Mouse (Mus musculus): Measurements from ENCODE around the gene Camta1. TPM values are rescaled to one million over a fixed set of nuclear protein-coding genes. Genes with fewer than 3 reads are reported as not detected.

Gene Camta1
- polyA plus RNA-seq, 1 experiment from 2014 or later, result 122 TPM

DNA sequence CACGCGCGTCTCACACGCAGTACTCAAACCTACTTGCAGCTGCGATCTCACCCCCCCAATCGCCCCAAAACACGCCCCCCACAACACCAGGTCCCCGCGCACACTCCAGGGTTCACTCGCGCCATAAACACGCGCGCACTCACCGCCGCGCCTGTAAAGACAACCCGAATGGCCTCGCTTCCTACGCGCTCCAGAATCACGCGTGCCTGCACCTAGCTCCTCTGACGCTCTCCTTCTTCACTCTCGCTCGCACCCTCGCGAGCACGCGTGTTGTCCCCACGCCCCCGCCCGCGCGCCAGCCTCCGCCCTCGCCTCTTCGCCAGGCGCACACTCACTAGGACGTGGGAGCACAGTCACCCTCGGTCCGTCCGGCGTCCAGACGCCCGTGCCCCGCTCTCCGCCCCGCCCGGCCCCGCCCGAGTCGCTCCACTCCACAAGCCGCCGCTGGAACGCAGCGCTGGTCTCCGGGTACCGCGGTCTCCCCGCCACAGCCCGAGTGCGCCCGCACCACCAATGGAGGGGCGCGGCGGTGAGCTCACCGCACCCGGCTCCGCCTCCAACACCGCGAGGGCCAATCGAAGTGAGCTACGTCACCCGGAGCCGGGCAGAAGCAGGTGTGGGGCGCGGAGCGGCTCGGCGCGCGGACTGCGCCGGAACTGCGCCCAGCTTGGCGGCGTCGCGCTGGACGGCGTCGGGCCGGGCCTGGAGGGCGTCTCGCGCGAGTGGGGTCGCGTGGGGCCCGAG is 753.5 kb downstream of the Camta1 start:
- peak; percentile 93 for DNase-seq (ENCODE audit: extremely low spot score, low spot score)
- Histone ChIP-seq H3K9me3 (no peaks in the 10 kb centered on the region), H3K27ac (peak overlapping the region; percentile 96), H3K36me3 (replicated peaks) (peaks cover 13% of the 10 kb centered on the region), H3K4me3 (peak overlapping the region; percentile 88), H3K27me3 (ENCODE audit: poor library complexity, severe bottlenecking) (peaks cover 56% of the 10 kb centered on the region), H3K4me1 (peaks cover 41% of the 10 kb centered on the region)
- under 1% methylated on average over 101 of the region's 101 CpGs for WGBS

DNA sequence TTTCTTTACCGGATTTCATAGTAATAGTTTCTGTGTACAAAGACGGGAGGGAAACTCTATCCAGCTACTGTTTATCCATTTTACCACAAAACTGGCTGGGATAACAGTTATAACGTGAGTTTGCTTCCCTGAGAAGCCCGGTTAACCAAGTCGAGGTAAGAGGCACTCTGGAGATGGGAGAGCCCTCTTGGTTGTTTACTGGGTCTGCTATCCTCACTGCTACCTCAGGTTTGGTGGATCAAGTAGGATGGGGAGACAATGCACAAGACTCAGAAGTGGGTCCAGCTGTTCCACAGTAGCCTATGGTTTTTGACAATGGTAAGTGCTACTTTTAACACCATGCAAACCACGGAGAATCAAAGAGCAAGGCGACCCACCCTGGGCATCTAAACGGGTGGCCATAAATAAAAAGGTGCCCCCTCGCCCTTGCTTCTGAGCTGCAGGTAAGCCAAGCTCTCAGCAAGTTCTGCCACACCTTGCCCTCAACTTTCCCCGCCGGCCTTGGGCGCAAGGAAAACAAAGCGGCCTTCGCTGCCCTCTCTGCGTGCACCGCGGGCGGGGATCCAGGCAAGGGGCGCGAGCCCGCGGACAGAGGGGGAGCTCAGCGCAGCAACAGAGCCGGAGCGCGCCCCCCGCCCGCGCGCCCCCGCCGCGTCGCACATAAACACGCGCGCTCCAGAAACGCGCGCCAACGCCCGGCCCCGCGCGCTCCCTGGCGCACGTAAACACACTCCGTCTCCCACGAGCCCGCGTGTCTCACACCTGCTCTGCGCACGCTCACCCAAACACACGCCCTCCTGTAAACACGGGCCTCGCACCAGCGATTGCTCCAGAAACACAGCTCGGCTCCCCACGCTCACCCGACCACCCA is 754.3 kb downstream of the Camta1 start:
- peaks cover 18% of the 10 kb centered on the region for H3K36me3 ChIP-seq (replicated peaks)
- H3K27me3 ChIP-seq (ENCODE audit: poor library complexity, severe bottlenecking), result peaks cover 56% of the 10 kb centered on the region
- H3K9me3 ChIP-seq, result peaks cover 6% of the 10 kb centered on the region
- peak; percentile 43 for DNase-seq (ENCODE audit: extremely low spot score, low spot score)
- 4% methylated on average over 59 of the region's 60 CpGs for WGBS
- peaks cover 41% of the 10 kb centered on the region for H3K4me1 ChIP-seq
- peak overlapping the region; percentile 96 for H3K27ac ChIP-seq
- H3K4me3 ChIP-seq, result peak overlapping the region; percentile 88

- peaks cover 27% of the 10 kb centered on the region for H3K36me3 ChIP-seq (replicated peaks)
- peaks cover 51% of the 10 kb centered on the region for H3K27me3 ChIP-seq (ENCODE audit: poor library complexity, severe bottlenecking)
- WGBS, result 40% methylated on average over 10 of the region's 10 CpGs
- peaks cover 41% of the 10 kb centered on the region for H3K4me1 ChIP-seq
- no peak for DNase-seq (ENCODE audit: extremely low spot score, low spot score)
- no peak overlapping the region; the same call in 1 of the 2 replicates for H3K27ac ChIP-seq
- H3K4me3 ChIP-seq, result peak overlapping the region; percentile 88
- H3K9me3 ChIP-seq, result peaks cover 15% of the 10 kb centered on the region
Observed at GRCm38 (mm10) chr4:151106468-151106867, 755.2 kb downstream of the Camta1 start.

DNA sequence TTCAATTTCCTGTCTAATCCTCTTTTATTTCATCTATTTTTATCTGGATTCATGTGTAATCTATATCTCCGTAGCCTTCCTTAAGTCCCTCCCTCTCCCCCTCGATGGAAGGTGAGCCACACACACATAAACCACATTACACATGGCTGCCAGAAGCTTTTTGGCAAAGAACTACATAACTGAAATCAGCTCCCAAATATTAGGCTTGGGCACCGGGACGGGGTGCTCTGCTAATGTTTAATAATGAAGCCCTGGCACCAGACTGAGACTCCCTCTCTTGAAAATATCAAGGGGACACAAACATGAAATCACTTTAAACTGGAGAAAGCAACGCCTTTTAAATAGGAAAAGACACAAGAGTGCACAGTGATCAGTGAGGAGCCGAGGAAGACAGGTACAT is 755.8 kb downstream of the Camta1 start:
- WGBS, result 91% methylated on average over 6 of the region's 6 CpGs
- Histone ChIP-seq H3K9me3 (peaks cover 19% of the 10 kb centered on the region), H3K36me3 (replicated peaks) (peaks cover 33% of the 10 kb centered on the region), H3K4me3 (peak overlapping the region; percentile 88; the same call in 1 of the 2 replicates), H3K27me3 (ENCODE audit: poor library complexity, severe bottlenecking) (peaks cover 45% of the 10 kb centered on the region), H3K4me1 (peaks cover 41% of the 10 kb centered on the region), H3K27ac (no peak overlapping the region)
- DNase-seq (ENCODE audit: extremely low spot score, low spot score), result no peak

DNA sequence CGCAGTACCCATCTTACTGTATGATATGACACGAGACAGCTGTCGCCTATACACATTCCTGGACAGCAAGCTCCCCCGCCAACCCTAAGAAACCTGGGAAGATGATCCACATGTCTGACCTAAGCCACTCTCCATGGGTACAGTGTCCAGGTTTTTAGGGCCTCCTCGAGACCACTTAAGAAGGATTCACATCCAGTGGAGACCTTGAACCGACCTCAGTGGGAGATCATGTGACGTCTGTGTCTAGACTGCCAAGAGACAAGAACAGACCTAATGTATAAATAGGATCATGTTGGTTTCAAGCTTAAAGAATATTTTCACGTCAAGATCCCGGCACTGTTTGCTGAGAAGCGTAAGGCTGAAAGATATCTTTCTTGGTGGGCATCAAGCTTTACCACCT is 757.5 kb downstream of the Camta1 start:
- H3K27me3 ChIP-seq (ENCODE audit: poor library complexity, severe bottlenecking), result peaks cover 28% of the 10 kb centered on the region
- peaks cover 35% of the 10 kb centered on the region for H3K4me1 ChIP-seq
- no peak overlapping the region for H3K27ac ChIP-seq
- 93% methylated on average over 10 of the region's 10 CpGs for WGBS
- H3K36me3 ChIP-seq (replicated peaks), result peaks cover 40% of the 10 kb centered on the region
- H3K4me3 ChIP-seq, result no peak overlapping the region
- peaks cover 19% of the 10 kb centered on the region for H3K9me3 ChIP-seq
- DNase-seq (ENCODE audit: extremely low spot score, low spot score), result no peak

DNA sequence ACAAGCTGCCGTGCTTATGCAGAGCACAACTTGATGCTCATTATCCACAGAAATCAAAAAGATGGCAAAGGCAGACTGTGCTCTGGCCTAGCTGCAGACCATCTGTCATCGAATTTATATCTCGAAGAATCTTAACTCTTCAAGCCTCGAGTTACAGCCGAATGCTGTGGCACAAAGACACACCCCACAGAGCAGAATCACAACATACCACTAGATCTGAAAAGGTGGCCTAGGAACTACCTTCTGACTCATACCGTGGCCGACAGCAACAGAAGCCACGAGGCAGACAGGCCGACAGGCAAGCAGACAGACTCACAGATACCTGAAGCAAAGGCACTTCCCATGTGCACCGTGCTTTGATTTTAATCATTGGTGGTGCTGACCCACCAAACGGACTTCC is 758.0 kb downstream of the Camta1 start:
- 91% methylated on average over 11 of the region's 11 CpGs for WGBS
- Histone ChIP-seq H3K27ac (no peak overlapping the region), H3K9me3 (peaks cover 19% of the 10 kb centered on the region), H3K4me1 (peaks cover 30% of the 10 kb centered on the region), H3K27me3 (ENCODE audit: poor library complexity, severe bottlenecking) (peaks cover 23% of the 10 kb centered on the region), H3K36me3 (replicated peaks) (peaks cover 40% of the 10 kb centered on the region), H3K4me3 (no peak overlapping the region)
- no peak for DNase-seq (ENCODE audit: extremely low spot score, low spot score)

GRCm38 (mm10) chr4:151097104-151097438 is 764.6 kb downstream of the Camta1 start:
- DNase-seq (ENCODE audit: extremely low spot score, low spot score), result no peak

GRCm38 (mm10) chr4:151096334-151097103 is 765.2 kb downstream of the Camta1 start:
- H3K9me3 ChIP-seq, result peaks cover 4% of the 10 kb centered on the region
- H3K4me3 ChIP-seq, result no peak overlapping the region
- WGBS, result 93% methylated on average over 18 of the region's 18 CpGs
- no peaks in the 10 kb centered on the region for H3K27me3 ChIP-seq (ENCODE audit: poor library complexity, severe bottlenecking)
- H3K36me3 ChIP-seq (replicated peaks), result peaks cover 37% of the 10 kb centered on the region
- no peak overlapping the region for H3K27ac ChIP-seq
- no peak for DNase-seq (ENCODE audit: extremely low spot score, low spot score)
- H3K4me1 ChIP-seq, result peaks cover 11% of the 10 kb centered on the region

More at GRCm38 (mm10) chr4:151097104-151097438, 764.6 kb downstream of the Camta1 start:
- Histone ChIP-seq H3K9me3 (peaks cover 9% of the 10 kb centered on the region), H3K4me3 (no peak overlapping the region), H3K27ac (no peak overlapping the region), H3K36me3 (replicated peaks) (peaks cover 43% of the 10 kb centered on the region), H3K27me3 (ENCODE audit: poor library complexity, severe bottlenecking) (no peaks in the 10 kb centered on the region), H3K4me1 (peaks cover 11% of the 10 kb centered on the region)
- WGBS, result 89% methylated on average over 11 of the region's 11 CpGs

DNA sequence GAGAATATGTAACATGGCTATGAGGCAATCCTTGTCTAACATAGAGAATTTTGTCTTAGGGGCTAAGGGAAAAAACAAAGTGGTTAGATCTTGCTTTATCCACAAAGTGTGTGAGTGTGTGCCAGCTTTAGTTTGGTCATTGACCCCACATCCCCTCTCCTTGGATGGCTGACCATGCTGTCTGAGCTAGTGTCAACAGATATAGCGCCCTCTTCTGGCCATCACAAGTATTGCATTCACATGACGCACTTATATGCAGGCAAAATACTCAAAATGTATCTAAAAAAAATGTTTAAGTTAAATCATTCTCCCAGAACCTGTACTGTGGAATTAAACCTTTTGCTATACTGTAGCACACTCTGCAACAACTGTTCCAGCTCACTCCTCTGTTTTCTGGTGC is 766.5 kb downstream of the Camta1 start:
- no peaks in the 10 kb centered on the region for H3K9me3 ChIP-seq
- H3K27ac ChIP-seq, result no peak overlapping the region
- H3K36me3 ChIP-seq (replicated peaks), result peaks cover 25% of the 10 kb centered on the region
- peaks cover 18% of the 10 kb centered on the region for H3K4me1 ChIP-seq
- no peak overlapping the region for H3K4me3 ChIP-seq
- WGBS, result 36% methylated on average over 2 of the region's 2 CpGs
- no peaks in the 10 kb centered on the region for H3K27me3 ChIP-seq (ENCODE audit: poor library complexity, severe bottlenecking)
- no peak for DNase-seq (ENCODE audit: extremely low spot score, low spot score)

GRCm38 (mm10) chr4:151089270-151089669 is 772.4 kb downstream of the Camta1 start, which contains the start of gene Gm13090:
Gene Gm13090 (plus strand): TSS chr4:151089570.
- Histone ChIP-seq H3K36me3 (replicated peaks) (peaks cover 59% of the 10 kb centered on the region), H3K4me1 (peaks cover 7% of the 10 kb centered on the region), H3K27ac (no peak within 1 kb of the TSS), H3K4me3 (no peak within 1 kb of the TSS), H3K27me3 (ENCODE audit: poor library complexity, severe bottlenecking) (no peaks in the 10 kb centered on the region), H3K9me3 (no peaks in the 10 kb centered on the region)
- DNase-seq (ENCODE audit: extremely low spot score, low spot score), result no peak
- WGBS, result 90% methylated on average over 7 of the region's 7 CpGs

DNA sequence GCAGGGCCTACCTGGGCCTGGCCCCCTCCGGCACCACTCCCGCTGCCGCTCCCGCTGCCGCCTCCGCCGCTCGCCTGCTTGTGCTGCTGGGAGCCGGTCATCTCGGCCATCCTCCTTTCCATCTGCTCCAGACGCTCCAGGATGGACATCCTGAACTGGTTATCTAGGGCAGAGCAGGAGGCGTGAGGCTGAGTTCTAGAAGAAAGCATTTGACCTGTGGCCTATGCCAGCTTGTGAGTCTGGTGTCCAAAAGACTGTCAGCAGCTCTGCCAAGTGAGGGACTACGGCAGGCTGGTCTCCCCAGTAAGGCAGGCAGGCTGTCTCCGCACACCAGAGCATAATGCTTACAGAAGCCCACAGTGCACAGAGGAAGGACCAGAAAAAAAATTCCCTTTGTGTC is 772.9 kb downstream of the Camta1 start:
- H3K27me3 ChIP-seq (ENCODE audit: poor library complexity, severe bottlenecking), result no peaks in the 10 kb centered on the region
- WGBS, result 95% methylated on average over 14 of the region's 14 CpGs
- peaks cover 59% of the 10 kb centered on the region for H3K36me3 ChIP-seq (replicated peaks)
- H3K9me3 ChIP-seq, result no peaks in the 10 kb centered on the region
- H3K4me3 ChIP-seq, result no peak overlapping the region
- no peak for DNase-seq (ENCODE audit: extremely low spot score, low spot score)
- H3K27ac ChIP-seq, result no peak overlapping the region
- H3K4me1 ChIP-seq, result peaks cover 7% of the 10 kb centered on the region

GRCm38 (mm10) chr4:151087358-151087757 is 774.3 kb downstream of the Camta1 start:
- WGBS, result 91% methylated on average over 1 of the region's 1 CpGs
- Histone ChIP-seq H3K27ac (no peak overlapping the region), H3K4me3 (no peak overlapping the region), H3K27me3 (ENCODE audit: poor library complexity, severe bottlenecking) (no peaks in the 10 kb centered on the region), H3K9me3 (no peaks in the 10 kb centered on the region), H3K36me3 (replicated peaks) (peaks cover 71% of the 10 kb centered on the region), H3K4me1 (peaks cover 7% of the 10 kb centered on the region)
- DNase-seq (ENCODE audit: extremely low spot score, low spot score), result no peak
